Mouse (Mus musculus) intestine, embryonic 15.5 days (tissue): ENCODE results near the gene Mxd3. TPM values are rescaled to one million over a fixed set of nuclear protein-coding genes. Genes with fewer than 3 reads are reported as not detected.
A peak's percentile ranks its signal among the peaks of the same experiment; 100 is the strongest.

Experiments used
- ATAC-seq: fragments of 200-750 bp; cut with Nextera tagmentation; 2 replicates; pipeline ENCODE4 v1.8.0; 2017; ENCODE audit warnings: moderate TSS enrichment, moderate library complexity
- H3K27ac ChIP-seq: fragments of 300-500 bp; sonication (generic); 2 replicates; pipeline ENCODE4 v1.5.1; 2015; ENCODE audit warnings: mild to moderate bottlenecking, inconsistent platforms
- H3K27me3 ChIP-seq: fragments of 300-500 bp; sonication (generic); replicated peaks from 2 replicates; pipeline ENCODE4 v1.6.1; 2015; ENCODE audit warnings: inconsistent platforms
- H3K36me3 ChIP-seq: fragments of 300-500 bp; sonication (generic); 2 replicates; pipeline ENCODE4 v1.6.1; 2015; ENCODE audit warnings: inconsistent platforms
- H3K4me1 ChIP-seq: fragments of 300-500 bp; sonication (generic); replicated peaks from 2 replicates; pipeline ENCODE4 v1.6.1; 2015; ENCODE audit warnings: inconsistent platforms
- H3K4me2 ChIP-seq: fragments of 300-500 bp; sonication (generic); replicated peaks from 2 replicates; pipeline ENCODE4 v1.6.1; 2015; ENCODE audit warnings: mild to moderate bottlenecking, inconsistent platforms
- H3K4me3 ChIP-seq: fragments of 300-500 bp; sonication (generic); replicated peaks from 2 replicates; pipeline ENCODE4 v1.5.1; 2015; ENCODE audit warnings: inconsistent platforms
- H3K9ac ChIP-seq: fragments of 300-500 bp; sonication (generic); 2 replicates; pipeline ENCODE4 v1.6.1; 2015; ENCODE audit warnings: inconsistent platforms
- H3K9me3 ChIP-seq: fragments of 300-500 bp; sonication (generic); 2 replicates; pipeline ENCODE4 v1.6.1; 2016; ENCODE audit warnings: inconsistent platforms
- WGBS: fragments of 180-500 bp; shearing (Covaris S2); methylation state at CpG from one replicate; pipeline ENCODE4 v1.1.7; 2015; 5-methylcytosine and 5-hydroxymethylcytosine counted together
- polyA plus RNA-seq: library from polyadenylated mRNA; unstranded; fragments of >200 nt; fragmentation: Nextera tagmentation; extraction: Ambion mirVana; gene quantifications from 2 replicates; pipeline ENCODE4 v1.2.1, GENCODE M21; 2015

Gene Mxd3
- polyA plus RNA-seq: 22.3 and 26.0 TPM in 2 replicates

DNA sequence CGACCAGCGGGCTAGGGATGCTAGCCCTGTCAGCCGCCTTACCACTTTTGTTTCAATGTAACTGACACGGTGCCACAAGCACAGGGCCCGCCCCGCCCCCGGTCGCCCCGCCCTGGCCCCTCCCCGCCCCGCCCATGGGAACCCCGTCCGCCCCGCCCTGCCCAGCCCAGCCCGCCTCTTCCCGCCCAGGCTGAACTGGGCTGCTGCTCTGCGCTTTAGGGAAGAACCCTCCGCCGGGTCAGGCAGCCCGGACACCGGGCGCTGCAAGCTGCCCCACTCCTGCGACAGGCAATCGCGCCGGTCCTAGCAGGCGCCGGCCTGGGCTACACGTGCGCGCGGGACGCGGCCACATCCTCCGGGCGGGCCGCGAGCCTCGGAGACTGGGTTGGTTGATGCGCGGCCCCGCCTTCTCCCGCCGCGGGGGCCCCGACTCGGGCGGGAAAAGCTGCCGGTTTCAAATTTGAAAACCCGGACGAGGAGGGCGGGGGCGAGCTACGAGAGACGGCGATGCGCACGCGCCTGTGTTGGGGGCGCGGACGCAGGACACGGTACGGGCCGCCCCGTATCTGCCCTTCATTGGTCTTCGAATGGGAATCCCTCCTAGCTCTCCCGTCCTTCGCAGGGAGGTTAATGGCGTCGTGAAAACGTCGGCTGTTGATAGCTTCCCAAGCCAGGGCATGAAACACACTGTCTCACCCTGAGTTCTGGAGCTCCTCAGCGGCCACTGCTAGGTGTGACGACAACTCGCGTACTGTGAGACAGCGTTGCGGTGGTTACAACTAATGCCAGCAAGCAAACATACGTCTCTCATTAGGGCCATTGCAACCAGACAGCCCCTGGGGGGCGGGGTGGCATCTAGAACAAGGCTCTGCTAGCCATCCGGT is at the start of gene Mxd3:
Gene Mxd3 (minus strand): TSS at position 141 of the 884 bp plus-strand sequence.
- H3K27ac ChIP-seq: peak within 1 kb of the TSS; percentile 93
- peaks cover 10% of the 10 kb centered on the region for H3K36me3 ChIP-seq
- H3K4me2 ChIP-seq: peak within 1 kb of the TSS; percentile 89
- no peaks in the 10 kb centered on the region for H3K27me3 ChIP-seq
- no peaks in the 10 kb centered on the region for H3K9me3 ChIP-seq
- WGBS: under 1% methylated on average over 81 of the region's 82 CpGs
- peak within 1 kb of the TSS; percentile 83 for H3K4me3 ChIP-seq
- H3K4me1 ChIP-seq: peaks cover 35% of the 10 kb centered on the region
- H3K9ac ChIP-seq: peak within 1 kb of the TSS; percentile 72
- peak; percentile 94 for ATAC-seq

DNA sequence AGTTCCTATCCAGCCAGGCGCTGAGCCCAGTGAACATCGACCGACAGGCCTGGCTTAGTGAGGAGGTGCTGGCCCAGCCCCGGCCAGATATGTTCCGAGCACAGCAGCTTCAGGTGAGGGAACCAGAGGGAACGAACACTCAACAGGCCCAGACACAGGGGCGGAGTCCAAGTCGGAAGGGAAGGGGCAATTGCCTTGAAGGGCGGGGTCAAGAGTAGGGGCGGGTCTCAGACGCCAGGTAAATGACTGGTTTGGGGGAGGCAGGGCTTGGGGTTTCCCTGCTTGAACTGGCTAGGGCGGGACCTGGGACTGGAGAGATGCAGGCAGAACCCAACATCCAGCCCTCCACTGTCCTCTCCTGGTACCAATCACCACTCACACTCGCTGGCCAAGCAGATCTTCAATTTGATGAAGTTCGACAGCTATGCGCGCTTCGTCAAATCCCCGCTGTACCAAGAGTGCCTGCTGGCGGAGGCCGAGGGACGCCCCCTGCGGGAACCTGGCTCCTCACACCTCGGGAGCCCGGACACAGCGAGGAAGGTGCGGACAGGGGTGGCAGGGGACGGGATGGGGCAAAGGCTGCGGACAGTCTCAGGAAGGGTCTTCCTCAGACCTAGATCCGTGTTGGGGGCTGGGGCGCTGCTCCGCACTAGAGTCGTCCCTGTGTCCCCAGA is 49.4 kb upstream of the Mxd3 start:
- 10% methylated on average over 32 of the region's 32 CpGs for WGBS
- peak overlapping the region; percentile 48 for H3K4me2 ChIP-seq
- H3K9me3 ChIP-seq: no peaks in the 10 kb centered on the region
- H3K27me3 ChIP-seq: peaks cover 39% of the 10 kb centered on the region
- no peaks in the 10 kb centered on the region for H3K36me3 ChIP-seq
- no peak overlapping the region for H3K27ac ChIP-seq
- peaks cover 16% of the 10 kb centered on the region for H3K4me1 ChIP-seq
- H3K4me3 ChIP-seq: peak overlapping the region; percentile 3; the same call in 1 of the 2 replicates
- peak; percentile 50 for ATAC-seq
- no peak overlapping the region for H3K9ac ChIP-seq

DNA sequence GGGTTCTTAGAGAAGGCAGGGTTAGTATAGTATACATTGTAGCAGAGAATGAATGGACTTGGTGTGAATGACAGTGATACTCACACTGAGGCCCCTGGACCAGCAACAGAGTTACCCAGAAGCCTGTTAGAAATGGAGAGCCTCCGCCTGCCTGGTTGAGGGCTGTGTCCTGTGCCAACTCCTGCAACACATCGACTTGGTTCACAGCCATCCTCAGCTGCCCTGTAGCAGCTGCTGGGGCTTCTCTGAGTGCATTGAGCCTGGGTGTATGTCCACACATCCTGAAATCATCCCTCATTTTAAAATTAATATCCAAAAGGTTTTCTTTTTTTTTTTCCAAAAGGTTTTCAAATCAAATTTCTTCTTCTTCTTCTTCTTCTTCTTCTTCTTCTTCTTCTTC is 46.3 kb upstream of the Mxd3 start:
- ATAC-seq: no peak
- Histone ChIP-seq H3K9me3 (no peaks in the 10 kb centered on the region), H3K27ac (no peak overlapping the region), H3K4me3 (no peak overlapping the region), H3K4me1 (peaks cover 16% of the 10 kb centered on the region), H3K27me3 (peaks cover 30% of the 10 kb centered on the region), H3K4me2 (no peak overlapping the region), H3K9ac (no peak overlapping the region), H3K36me3 (no peaks in the 10 kb centered on the region)
- WGBS: 70% methylated on average over 2 of the region's 2 CpGs

DNA sequence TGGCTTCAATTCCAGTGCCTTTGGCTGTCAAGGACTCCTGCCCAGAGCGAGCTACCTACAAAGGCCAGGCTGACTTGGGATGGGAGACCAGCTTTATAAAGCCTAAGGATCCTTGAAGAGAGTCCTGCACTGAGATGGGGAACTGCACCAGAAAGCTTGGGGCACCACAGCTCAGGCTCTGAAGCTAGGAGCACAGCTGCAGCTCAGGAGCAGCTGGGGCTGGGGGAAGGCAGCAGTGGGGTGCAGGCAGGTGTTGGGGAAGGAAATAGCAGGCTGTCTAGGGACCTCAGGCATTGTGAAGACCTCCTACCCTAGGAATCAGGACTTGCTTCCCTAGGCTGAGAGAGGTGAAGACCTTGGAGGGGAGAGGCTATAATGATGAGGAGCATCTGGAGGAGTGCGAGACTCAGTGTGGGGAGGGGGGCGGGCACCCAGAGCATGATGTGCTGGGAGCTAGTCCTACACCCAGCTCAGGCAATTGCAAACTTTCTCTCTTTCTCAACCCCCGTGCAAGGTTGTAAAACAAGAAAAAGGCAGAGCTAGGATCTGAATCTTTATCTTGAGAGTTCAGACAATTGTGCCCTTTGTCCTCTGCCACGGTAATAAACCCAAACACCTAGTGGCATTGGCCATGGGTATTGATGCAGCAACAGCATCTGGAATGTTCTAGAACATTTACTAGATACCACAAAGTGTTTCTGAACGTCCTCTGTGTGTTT is 44.7 kb upstream of the Mxd3 start:
- peak overlapping the region; percentile 19; the same call in 1 of the 2 replicates for H3K4me2 ChIP-seq
- 48% methylated on average over 6 of the region's 6 CpGs for whole genome bisulfite sequencing
- ATAC-seq: peak; percentile 73

DNA sequence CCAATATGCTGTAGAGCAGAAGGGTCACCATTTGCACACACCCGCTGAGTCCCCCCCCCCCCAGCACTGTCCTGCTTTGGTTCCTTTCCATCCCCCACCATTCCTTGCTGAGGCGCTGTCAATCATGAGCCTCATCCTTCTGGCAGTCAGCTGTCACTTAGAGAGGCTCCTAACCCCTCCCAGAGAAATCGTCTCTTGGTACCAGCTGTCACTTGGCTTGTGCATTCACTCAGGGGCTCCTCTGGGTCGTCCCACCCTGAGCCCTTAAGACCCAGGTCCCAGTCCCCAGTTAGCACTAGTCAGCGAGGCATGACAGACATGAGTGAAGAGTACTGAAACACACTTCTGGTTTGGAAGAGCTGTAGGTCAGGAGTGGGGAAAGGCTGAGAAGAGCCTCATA is 42.1 kb upstream of the Mxd3 start:
- WGBS: 56% methylated on average over 5 of the region's 5 CpGs
- ATAC-seq: no peak
- H3K9ac ChIP-seq: no peak overlapping the region
- peaks cover 10% of the 10 kb centered on the region for H3K4me1 ChIP-seq
- no peaks in the 10 kb centered on the region for H3K27me3 ChIP-seq
- H3K4me3 ChIP-seq: no peak overlapping the region
- no peak overlapping the region for H3K4me2 ChIP-seq
- H3K27ac ChIP-seq: no peak overlapping the region
- H3K36me3 ChIP-seq: no peaks in the 10 kb centered on the region
- H3K9me3 ChIP-seq: no peaks in the 10 kb centered on the region

More for the DNA sequence above, 44.7 kb upstream of the Mxd3 start:
- Histone ChIP-seq H3K9ac (no peak overlapping the region), H3K9me3 (no peaks in the 10 kb centered on the region), H3K36me3 (no peaks in the 10 kb centered on the region), H3K4me1 (peaks cover 17% of the 10 kb centered on the region), H3K4me3 (no peak overlapping the region), H3K27ac (0 out of 2 replicates have a peak overlapping the region, but pooled peaks have one; percentile 40), H3K27me3 (peaks cover 16% of the 10 kb centered on the region)

DNA sequence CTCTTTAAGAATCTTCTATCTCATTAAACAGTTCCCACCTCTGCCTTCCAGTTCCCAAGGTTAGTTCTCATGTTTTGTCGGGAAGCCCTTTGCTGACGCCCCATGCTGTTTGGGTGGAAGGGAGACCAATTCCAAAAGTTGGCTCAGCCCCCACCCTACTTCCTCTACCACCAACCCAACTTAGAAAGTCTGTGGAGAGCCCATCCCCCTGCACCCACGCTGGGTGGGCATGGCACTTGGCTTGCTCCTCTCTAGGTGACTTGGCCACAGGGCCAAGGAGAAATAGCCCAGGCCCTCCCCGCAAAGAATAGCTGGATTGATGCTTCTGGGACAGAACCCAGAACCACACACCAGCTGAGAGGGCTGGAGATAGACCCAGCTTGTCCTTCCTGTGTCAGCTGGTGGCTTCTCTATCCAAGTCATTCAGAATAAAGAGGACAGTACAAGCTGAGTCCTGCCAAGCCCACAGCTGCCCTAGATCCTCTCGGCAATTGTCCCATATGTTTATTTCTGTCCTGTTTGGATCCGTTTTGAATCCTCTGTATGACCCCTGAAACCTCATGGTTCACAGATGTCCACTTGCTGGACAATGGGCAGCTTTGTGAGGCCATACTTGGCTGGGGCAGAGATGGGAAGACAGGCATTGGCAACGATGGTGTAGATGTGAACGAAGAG is 41.5 kb upstream of the Mxd3 start:
- H3K4me1 ChIP-seq: peaks cover 10% of the 10 kb centered on the region
- no peak overlapping the region for H3K27ac ChIP-seq
- no peak overlapping the region for H3K9ac ChIP-seq
- H3K4me3 ChIP-seq: no peak overlapping the region
- H3K9me3 ChIP-seq: no peaks in the 10 kb centered on the region
- no peaks in the 10 kb centered on the region for H3K36me3 ChIP-seq
- ATAC-seq: no peak
- no peak overlapping the region for H3K4me2 ChIP-seq
- H3K27me3 ChIP-seq: no peaks in the 10 kb centered on the region
- WGBS: 71% methylated on average over 8 of the region's 8 CpGs

DNA sequence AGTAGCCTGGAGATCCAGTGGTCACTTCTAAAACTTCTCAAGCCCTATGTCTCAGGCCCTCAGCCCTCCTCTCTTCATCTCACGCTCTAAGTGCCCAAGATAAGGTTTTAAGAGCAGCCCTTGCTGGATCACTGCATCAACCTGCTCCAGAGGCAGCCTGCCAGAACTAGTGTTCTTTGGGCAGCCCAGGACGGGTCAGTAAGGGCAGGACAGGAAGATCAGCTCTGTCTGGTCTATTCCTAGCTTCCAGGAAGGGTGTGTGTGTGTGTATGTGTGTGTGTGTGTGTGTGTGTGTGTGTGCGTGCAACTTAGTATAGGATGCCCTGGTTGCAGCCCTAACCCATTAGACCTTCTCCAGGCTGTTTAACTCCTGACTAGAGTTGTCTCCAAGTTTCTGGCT is 40.6 kb upstream of the Mxd3 start:
- H3K4me2 ChIP-seq: peak overlapping the region; percentile 16; the same call in 1 of the 2 replicates
- no peak overlapping the region for H3K9ac ChIP-seq
- peaks cover 7% of the 10 kb centered on the region; the same call in 1 of the 2 replicates for H3K4me1 ChIP-seq
- no peaks in the 10 kb centered on the region for H3K36me3 ChIP-seq
- 56% methylated on average over 3 of the region's 3 CpGs for WGBS
- ATAC-seq: no peak
- H3K27me3 ChIP-seq: no peaks in the 10 kb centered on the region
- no peak overlapping the region for H3K27ac ChIP-seq
- H3K9me3 ChIP-seq: no peaks in the 10 kb centered on the region
- H3K4me3 ChIP-seq: no peak overlapping the region; the same call in 1 of the 2 replicates

DNA sequence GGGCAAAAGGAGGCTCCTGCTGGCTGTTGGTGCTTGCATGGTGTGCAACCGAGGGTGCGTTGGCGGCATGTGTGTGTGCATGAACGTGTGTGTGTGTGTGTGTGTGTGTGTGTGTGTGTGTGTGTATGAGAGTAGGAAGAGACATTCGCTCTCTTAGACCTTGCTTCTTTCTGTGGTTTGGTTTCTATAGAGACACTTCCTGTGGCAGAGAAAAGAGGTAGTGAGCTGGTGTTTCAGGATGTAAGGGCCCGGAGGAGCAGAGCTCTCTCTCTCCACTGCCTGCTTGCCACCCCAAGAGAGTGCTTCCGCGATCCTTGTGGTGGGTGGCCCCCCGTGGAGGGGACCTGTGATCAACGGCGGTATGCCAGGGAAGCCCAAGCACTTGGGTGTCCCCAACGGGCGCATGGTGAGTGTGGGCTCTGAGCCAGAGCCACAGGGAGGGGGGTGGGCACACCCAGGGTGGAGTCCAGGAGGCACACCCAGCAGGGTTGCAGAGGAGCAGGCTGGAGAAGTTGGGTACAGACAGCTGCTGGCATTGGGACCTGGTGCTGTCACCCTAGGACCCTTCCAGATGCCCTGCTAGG is 40.0 kb upstream of the Mxd3 start, which contains the start of gene Rgs14:
Gene Rgs14 (plus strand): TSS at position 202 of the 584 bp plus-strand sequence.
- Histone ChIP-seq H3K36me3 (no peaks in the 10 kb centered on the region), H3K9ac (no peak within 1 kb of the TSS), H3K4me2 (peak within 1 kb of the TSS; percentile 16; the same call in 1 of the 2 replicates), H3K27me3 (no peaks in the 10 kb centered on the region), H3K4me3 (peak within 1 kb of the TSS; percentile 10), H3K4me1 (peaks cover 7% of the 10 kb centered on the region; the same call in 1 of the 2 replicates), H3K9me3 (no peaks in the 10 kb centered on the region), H3K27ac (no peak within 1 kb of the TSS)
- WGBS: 50% methylated on average over 13 of the region's 13 CpGs
- peak; percentile 39; the same call in 1 of the 2 replicates for ATAC-seq

DNA sequence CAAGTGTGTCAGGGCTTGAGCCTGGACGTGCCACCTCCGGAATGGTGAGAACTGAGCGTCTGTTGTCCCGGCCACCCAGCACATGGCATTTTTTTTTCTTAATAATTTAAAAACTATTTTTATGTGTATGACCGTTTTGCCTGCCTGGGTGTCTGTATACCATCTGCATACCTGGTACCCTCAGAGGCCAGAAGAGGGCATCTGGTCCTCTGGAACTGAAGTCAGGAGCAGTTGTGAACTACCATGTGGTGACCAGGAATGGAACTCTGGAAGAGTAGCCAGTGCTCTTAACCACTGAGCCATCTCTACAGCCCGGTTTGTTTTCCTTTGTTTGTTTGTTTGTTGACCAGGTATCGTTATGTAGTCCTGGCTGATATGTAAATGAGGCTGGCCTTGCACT is 38.8 kb upstream of the Mxd3 start:
- H3K4me1 ChIP-seq: 0 out of 2 replicates have a peak, but pooled peaks cover 3% of the 10 kb centered on the region
- no peaks in the 10 kb centered on the region for H3K36me3 ChIP-seq
- H3K27ac ChIP-seq: no peak overlapping the region
- H3K9ac ChIP-seq: no peak overlapping the region
- no peak overlapping the region for H3K4me3 ChIP-seq
- no peak overlapping the region for H3K4me2 ChIP-seq
- 75% methylated on average over 7 of the region's 7 CpGs for WGBS
- no peak for ATAC-seq
- H3K27me3 ChIP-seq: no peaks in the 10 kb centered on the region
- H3K9me3 ChIP-seq: no peaks in the 10 kb centered on the region

DNA sequence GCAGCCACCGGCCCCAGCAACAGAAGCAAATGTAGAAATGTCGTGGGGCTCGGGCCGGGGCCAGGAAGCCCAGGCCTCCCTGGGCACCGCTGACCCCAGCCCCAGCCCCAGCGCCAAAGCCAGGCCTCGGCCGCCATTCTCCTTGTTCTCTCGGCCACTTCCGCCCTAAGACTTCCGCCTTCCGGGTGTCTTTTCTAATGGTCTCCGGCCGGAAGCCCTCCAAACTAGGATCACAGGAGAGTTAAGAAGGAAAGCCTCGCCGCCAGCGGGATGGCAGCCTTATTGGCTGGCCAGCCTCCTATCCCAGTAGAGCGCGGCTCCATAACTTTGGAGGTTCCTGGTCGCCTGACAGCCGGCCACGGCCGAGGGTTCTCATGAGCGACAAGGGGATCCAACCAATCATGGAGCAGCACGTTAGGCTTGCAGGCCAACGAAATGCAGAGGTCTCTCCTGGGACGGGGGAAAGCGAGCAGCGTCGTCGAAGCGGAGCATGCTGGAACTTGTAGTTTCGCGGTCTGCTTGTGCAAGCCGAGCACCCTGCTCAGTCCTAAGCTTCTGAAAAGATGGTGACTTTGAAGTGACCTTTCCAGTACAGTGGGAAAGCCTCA is 32.9 kb upstream of the Mxd3 start, which contains the start of gene Lman2:
Gene Lman2 (minus strand): TSS at position 331 of the 608 bp plus-strand sequence.
- ATAC-seq: peak; percentile 99

More for the DNA sequence above, 32.9 kb upstream of the Mxd3 start, which contains the start of gene Lman2:
- H3K27ac ChIP-seq: peak within 1 kb of the TSS; percentile 96
- no peaks in the 10 kb centered on the region for H3K9me3 ChIP-seq
- H3K36me3 ChIP-seq: peaks cover 16% of the 10 kb centered on the region; the same call in 1 of the 2 replicates
- WGBS: under 1% methylated on average over 35 of the region's 35 CpGs
- H3K4me3 ChIP-seq: peak within 1 kb of the TSS; percentile 96
- peaks cover 9% of the 10 kb centered on the region for H3K4me1 ChIP-seq
- peak within 1 kb of the TSS; percentile 71 for H3K4me2 ChIP-seq
- H3K27me3 ChIP-seq: no peaks in the 10 kb centered on the region
- H3K9ac ChIP-seq: peak within 1 kb of the TSS; percentile 94
